Mouse (Mus musculus) lung, embryonic 14.5 days (tissue): ENCODE measurements around the gene Col4a2. TPM values are rescaled to one million over a fixed set of nuclear protein-coding genes. Genes with fewer than 3 reads are reported as not detected.
A peak's percentile ranks its signal among the peaks of the same experiment; 100 is the strongest.
"Not testable (repeated sequence)": the region's sequence is repeated elsewhere in the genome, so short reads cannot be mapped to it uniquely, and the experiment has no call there.

Experiments used
- ATAC-seq: fragments of 200-750 bp; cut with Nextera tagmentation; 2 replicates; pipeline ENCODE4 v1.8.0; 2017; ENCODE audit warnings: mild to moderate bottlenecking, moderate TSS enrichment, moderate library complexity; ENCODE audit not compliant: insufficient read depth
- DNase-seq: peaks from one replicate; pipeline ENCODE4 v3.0.0-alpha.2; 2015
- H3K27ac ChIP-seq: fragments of 300-500 bp; sonication (generic); 2 replicates; pipeline ENCODE4 v1.5.1; 2014; ENCODE audit warnings: low read depth, mild to moderate bottlenecking, moderate library complexity
- H3K27me3 ChIP-seq: fragments of 300-500 bp; sonication (generic); 2 replicates; pipeline ENCODE4 v1.6.1; 2014; ENCODE audit warnings: low read length, control low read depth; ENCODE audit not compliant: insufficient read depth
- H3K36me3 ChIP-seq: fragments of 300-500 bp; sonication (generic); 2 replicates; pipeline ENCODE4 v1.6.1; 2014; ENCODE audit warnings: control low read depth; ENCODE audit not compliant: insufficient read depth
- H3K4me1 ChIP-seq: fragments of 300-500 bp; sonication (generic); 2 replicates; pipeline ENCODE4 v1.6.1; 2014; ENCODE audit warnings: antibody characterized with exemption, control low read depth; ENCODE audit not compliant: insufficient read depth
- H3K4me2 ChIP-seq: fragments of 300-500 bp; sonication (generic); 2 replicates; pipeline ENCODE4 v1.6.1; 2014; ENCODE audit warnings: mild to moderate bottlenecking
- H3K4me3 ChIP-seq: fragments of 300-500 bp; sonication (generic); 2 replicates; pipeline ENCODE4 v1.5.1; 2014; ENCODE audit warnings: low read depth, low read length
- H3K9ac ChIP-seq: fragments of 300-500 bp; sonication (generic); 2 replicates; pipeline ENCODE4 v1.6.1; 2014
- H3K9me3 ChIP-seq: fragments of 300-500 bp; sonication (generic); 2 replicates; pipeline ENCODE4 v1.6.1; 2016; ENCODE audit warnings: low read depth, low read length, control low read depth
- CTCF ChIP-seq: IDR thresholded peaks from 2 replicates; pipeline ENCODE4 v1.5.1; 2016; ENCODE audit warnings: antibody characterized with exemption, low read depth
- WGBS: fragments of 180-500 bp; shearing (Covaris S2); extraction: QIAGEN DNeasy Blood & Tissue Kit; methylation state at CpG from one replicate; pipeline ENCODE4 v1.1.7; 2014; 5-methylcytosine and 5-hydroxymethylcytosine counted together
- polyA plus RNA-seq: library from polyadenylated mRNA; unstranded; fragments of >200 nt; fragmentation: Nextera tagmentation; extraction: Ambion mirVana; gene quantifications from 2 replicates; pipeline ENCODE4 v1.2.1, GENCODE M21; 2014

The Col4a2 gene
- polyA plus RNA-seq, 1 experiment from 2014 or later, result 111 TPM

DNA sequence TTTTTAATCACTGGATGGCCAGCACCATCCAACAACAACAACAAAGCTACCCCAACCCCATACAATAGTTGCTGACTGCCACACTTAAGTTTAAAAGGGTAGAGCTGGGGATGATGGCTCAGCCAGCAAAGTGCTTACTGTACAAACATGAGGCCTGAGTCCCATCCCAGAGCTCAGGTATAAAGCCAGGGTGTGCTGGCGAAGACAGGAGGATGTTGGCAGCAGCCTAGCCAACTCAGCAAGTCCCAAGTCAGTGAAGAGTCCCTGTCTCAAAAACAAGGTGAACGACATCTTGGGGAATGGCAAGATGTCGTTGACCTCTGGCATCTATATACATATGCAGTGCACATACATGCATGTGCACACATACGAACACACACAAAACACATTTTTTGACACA lies 150.0 kb downstream of the Col4a2 start:
- Histone ChIP-seq H3K9ac (no peak overlapping the region), H3K9me3 (no peaks in the 10 kb centered on the region), H3K36me3 (no peaks in the 10 kb centered on the region), H3K4me2 (no peak overlapping the region), H3K4me3 (no peak overlapping the region), H3K27ac (no peak overlapping the region), H3K4me1 (peaks cover 21% of the 10 kb centered on the region), H3K27me3 (no peaks in the 10 kb centered on the region)
- no peak for TF ChIP-seq CTCF
- WGBS, result 83% methylated on average over 4 of the region's 4 CpGs
- no peak for DNase-seq
- no peak for ATAC-seq

DNA sequence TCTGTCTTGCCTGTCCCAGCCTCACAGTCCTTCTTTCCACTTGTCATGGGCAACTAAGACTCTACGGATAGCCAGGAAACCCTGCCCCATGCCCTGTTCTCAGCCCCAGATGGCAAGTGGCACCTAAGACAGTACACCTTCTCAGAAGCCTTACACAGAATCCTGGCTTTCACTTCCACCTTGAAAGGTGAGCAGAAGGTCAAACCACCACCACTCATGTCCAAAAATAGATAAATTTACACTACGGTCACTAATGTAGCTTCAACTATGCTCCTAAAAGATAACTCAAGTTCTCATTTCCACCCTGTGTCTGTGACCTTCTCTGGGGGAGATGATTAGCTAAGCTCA lies 150.9 kb downstream of the Col4a2 start:
- no peaks in the 10 kb centered on the region for H3K36me3 ChIP-seq
- no peaks in the 10 kb centered on the region for H3K9me3 ChIP-seq
- H3K27ac ChIP-seq, result no peak overlapping the region
- TF ChIP-seq CTCF, result no peak
- H3K4me3 ChIP-seq, result no peak overlapping the region
- no peak overlapping the region for H3K4me2 ChIP-seq
- 92% methylated on average over 2 of the region's 2 CpGs for WGBS
- H3K4me1 ChIP-seq, result peaks cover 13% of the 10 kb centered on the region
- H3K27me3 ChIP-seq, result no peaks in the 10 kb centered on the region
- no peak for ATAC-seq
- no peak overlapping the region for H3K9ac ChIP-seq
- no peak for DNase-seq

DNA sequence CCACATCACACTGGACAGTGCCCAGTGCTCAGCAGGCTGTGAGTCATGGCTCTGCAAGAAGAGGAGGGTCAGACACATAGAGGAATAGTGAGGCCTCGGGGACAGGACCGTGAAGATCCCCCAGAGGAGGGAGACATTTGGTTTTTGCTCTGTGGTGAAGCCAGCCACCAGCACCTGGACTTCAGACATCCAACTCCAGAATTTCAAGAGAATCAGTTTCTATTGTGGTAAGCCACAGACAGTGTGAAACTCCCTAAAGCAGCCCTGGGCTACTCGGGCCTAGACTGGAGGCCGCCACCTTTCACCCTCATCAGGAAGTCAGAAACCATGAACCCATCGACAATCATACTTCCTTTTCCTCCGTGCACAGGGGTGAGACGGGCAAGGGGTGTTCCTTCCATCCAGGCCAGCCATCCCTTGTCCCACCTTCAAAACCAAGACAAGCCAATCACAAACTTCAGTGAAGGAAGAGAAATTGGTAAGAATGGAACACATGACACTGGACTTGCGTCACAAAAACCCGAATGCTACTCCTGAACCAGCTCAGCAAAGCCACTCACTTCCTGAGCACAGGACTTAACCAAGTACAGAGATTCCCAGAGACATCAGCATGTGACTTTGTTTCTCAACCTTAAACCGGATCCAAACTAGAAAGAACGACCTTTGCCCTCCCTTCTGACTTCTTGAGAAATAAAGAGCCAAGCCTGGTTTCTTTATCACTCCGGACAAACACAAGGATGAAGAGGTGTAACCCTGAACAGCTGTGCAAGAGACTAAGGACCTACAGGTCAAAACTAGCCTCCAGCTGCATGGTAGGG lies 151.5 kb downstream of the Col4a2 start:
- H3K4me1 ChIP-seq, result peaks cover 9% of the 10 kb centered on the region
- DNase-seq (no peak), ATAC-seq (no peak)
- no peak for TF ChIP-seq CTCF
- no peaks in the 10 kb centered on the region for H3K27me3 ChIP-seq
- no peak overlapping the region for H3K4me2 ChIP-seq
- no peak overlapping the region for H3K27ac ChIP-seq
- 67% methylated on average over 12 of the region's 12 CpGs for WGBS
- no peaks in the 10 kb centered on the region for H3K36me3 ChIP-seq
- H3K9ac ChIP-seq, result no peak overlapping the region
- no peak overlapping the region for H3K4me3 ChIP-seq
- H3K9me3 ChIP-seq, result no peaks in the 10 kb centered on the region

DNA sequence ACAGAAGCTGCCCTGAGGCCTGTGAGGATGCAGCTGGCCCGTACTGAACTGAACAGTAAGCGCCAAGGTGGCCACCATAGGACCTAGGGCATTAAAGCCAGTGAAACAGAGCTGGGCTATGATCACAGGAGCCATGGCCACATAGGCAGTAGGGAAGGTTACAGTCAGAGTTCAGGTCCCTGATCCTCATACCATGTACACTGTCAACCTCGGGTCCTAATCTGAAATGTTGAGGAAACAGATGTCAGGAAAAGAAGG lies 152.0 kb downstream of the Col4a2 start:
- H3K36me3 ChIP-seq, result no peaks in the 10 kb centered on the region
- no peak overlapping the region for H3K4me2 ChIP-seq
- H3K4me3 ChIP-seq, result no peak overlapping the region
- H3K27ac ChIP-seq, result no peak overlapping the region
- 62% methylated on average over 3 of the region's 3 CpGs for WGBS
- H3K27me3 ChIP-seq, result no peaks in the 10 kb centered on the region
- ATAC-seq, result no peak
- TF ChIP-seq CTCF, result no peak
- no peak for DNase-seq
- H3K9ac ChIP-seq, result no peak overlapping the region
- no peaks in the 10 kb centered on the region for H3K9me3 ChIP-seq
- H3K4me1 ChIP-seq, result peaks cover 8% of the 10 kb centered on the region

DNA sequence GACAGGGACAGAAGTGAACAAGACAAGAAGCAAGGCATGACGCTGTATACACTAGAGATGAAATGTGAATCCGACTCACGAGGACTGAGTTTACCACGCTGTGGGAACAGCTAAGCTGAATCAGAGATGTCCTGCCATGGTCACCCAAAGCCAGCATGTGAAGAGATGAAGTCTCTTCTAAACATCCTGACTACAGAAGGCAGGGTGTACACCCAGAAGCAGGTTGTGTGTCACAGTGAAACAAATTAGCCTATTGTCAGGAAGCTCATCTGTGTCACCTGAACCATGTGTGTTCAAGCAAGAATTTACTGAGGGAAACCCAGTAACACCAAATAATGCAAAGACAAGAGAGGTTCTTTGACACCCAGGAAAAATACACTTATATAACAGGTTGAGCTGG lies 153.0 kb downstream of the Col4a2 start:
- ATAC-seq, result no peak
- 73% methylated on average over 4 of the region's 4 CpGs for WGBS

DNA sequence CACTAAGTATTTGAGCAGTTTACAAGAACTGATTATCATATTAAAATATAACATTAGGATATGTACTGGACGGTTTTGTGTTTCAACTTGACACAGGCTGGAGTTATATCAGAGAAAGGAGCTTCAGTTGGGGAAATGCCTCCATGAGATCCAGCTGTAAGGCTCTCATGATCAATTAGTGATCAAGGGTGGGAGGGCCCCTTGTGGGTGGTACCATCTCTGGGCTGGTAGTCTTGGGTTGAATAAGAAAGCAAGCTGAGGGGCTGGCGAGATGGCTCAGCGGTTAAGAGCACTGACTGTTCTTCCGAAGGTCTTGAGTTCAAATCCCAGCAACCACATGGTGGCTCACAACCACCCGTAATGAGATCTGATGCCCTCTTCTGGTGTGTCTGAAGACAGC lies 153.9 kb downstream of the Col4a2 start:
- 87% methylated on average over 4 of the region's 5 CpGs for WGBS
- H3K9me3 ChIP-seq, H3K27ac ChIP-seq, H3K4me1 ChIP-seq, ATAC-seq, H3K4me3 ChIP-seq, DNase-seq, H3K9ac ChIP-seq, H3K27me3 ChIP-seq, H3K4me2 ChIP-seq, H3K36me3 ChIP-seq: not testable (repeated sequence)

More for the DNA sequence above, 153.0 kb downstream of the Col4a2 start:
- no peak overlapping the region for H3K4me2 ChIP-seq
- H3K36me3 ChIP-seq, result no peaks in the 10 kb centered on the region
- DNase-seq, result no peak
- H3K27ac ChIP-seq, result no peak overlapping the region
- peaks cover 8% of the 10 kb centered on the region for H3K4me1 ChIP-seq
- H3K27me3 ChIP-seq, result no peaks in the 10 kb centered on the region
- no peak overlapping the region for H3K4me3 ChIP-seq
- H3K9ac ChIP-seq, result no peak overlapping the region
- TF ChIP-seq CTCF, result no peak
- H3K9me3 ChIP-seq, result no peaks in the 10 kb centered on the region

DNA sequence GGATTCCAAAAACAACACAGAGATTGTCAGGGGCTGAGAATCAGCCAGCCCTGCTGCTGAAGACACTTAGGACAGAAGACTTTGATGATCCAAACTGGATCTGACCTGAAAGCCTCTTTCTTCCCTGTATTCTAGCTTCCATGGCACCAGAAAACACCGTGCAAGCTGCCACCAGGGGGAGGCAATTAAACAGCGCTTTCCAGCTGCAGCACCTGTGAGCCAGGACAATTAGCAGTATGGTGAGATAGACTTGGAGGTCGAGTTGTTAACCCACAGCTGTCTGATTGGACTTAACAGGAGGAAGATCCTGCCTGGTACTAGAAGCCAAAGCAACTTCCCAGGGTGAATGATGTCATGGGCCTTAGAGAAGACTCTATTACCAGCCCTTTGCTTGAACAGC lies 156.5 kb downstream of the Col4a2 start:
- H3K4me1 ChIP-seq, result peaks cover 12% of the 10 kb centered on the region; the same call in 1 of the 2 replicates
- no peak overlapping the region for H3K4me3 ChIP-seq
- H3K36me3 ChIP-seq, result no peaks in the 10 kb centered on the region
- peak; percentile 78 for TF ChIP-seq CTCF
- no peaks in the 10 kb centered on the region for H3K9me3 ChIP-seq
- DNase-seq (peak; percentile 65), ATAC-seq (no peak)
- no peak overlapping the region for H3K9ac ChIP-seq
- H3K4me2 ChIP-seq, result no peak overlapping the region
- H3K27me3 ChIP-seq, result no peaks in the 10 kb centered on the region
- WGBS, result 7% methylated on average over 3 of the region's 3 CpGs
- no peak overlapping the region for H3K27ac ChIP-seq

DNA sequence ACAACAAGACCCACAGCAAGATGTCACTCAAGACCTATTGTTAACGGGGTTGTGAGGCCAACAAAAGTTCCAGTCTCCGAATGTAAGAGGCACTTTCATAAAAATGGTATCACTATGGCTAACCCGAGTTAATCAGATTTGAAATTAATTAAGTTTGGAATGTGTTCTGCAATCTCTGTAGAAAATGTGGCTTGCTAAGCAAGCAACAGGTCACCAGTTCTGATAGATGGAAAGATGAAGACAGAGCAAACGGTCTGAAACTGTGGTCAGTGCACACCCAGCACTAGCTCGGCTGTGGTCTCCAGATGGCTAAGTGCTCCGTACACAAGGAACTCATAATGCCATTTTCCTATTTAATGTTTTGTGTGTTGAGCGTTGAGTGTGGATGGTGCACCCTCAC lies 158.1 kb downstream of the Col4a2 start:
- peaks cover 4% of the 10 kb centered on the region; the same call in 1 of the 2 replicates for H3K27me3 ChIP-seq
- no peak overlapping the region for H3K9ac ChIP-seq
- H3K36me3 ChIP-seq, result no peaks in the 10 kb centered on the region
- no peaks in the 10 kb centered on the region for H3K9me3 ChIP-seq
- no peak overlapping the region for H3K4me3 ChIP-seq
- WGBS, result 69% methylated on average over 7 of the region's 7 CpGs
- H3K4me1 ChIP-seq, result peaks cover 12% of the 10 kb centered on the region; the same call in 1 of the 2 replicates
- no peak overlapping the region for H3K4me2 ChIP-seq
- no peak for TF ChIP-seq CTCF
- no peak for DNase-seq
- ATAC-seq, result no peak
- H3K27ac ChIP-seq, result no peak overlapping the region; the same call in 1 of the 2 replicates
